Mouse (Mus musculus): ENCODE measurements around the gene Slc36a1. TPM values are rescaled to one million over a fixed set of nuclear protein-coding genes. Genes with fewer than 3 reads are reported as not detected.

The Slc36a1 gene
- total RNA-seq, 2 experiments from 2014 or later: 12.1 to 13.7 TPM

GRCm38 (mm10) chr11:55204602-55205001 lies 452 bp downstream of the Slc36a1 start:
- intact Hi-C loops (cut with DNase I): loop anchor here (1.0 to 5.0 kb wide), 4 partner anchors 33 to 243 kb away; no protein-coding TSS in a partner anchor
- peak; percentile 31 to 34 for DNase-seq

- intact Hi-C loops (cut with DNase I): no loop called here
- DNase-seq: no peak
Measured at GRCm38 (mm10) chr11:55208001-55208690, 4.0 kb downstream of the Slc36a1 start.

DNA sequence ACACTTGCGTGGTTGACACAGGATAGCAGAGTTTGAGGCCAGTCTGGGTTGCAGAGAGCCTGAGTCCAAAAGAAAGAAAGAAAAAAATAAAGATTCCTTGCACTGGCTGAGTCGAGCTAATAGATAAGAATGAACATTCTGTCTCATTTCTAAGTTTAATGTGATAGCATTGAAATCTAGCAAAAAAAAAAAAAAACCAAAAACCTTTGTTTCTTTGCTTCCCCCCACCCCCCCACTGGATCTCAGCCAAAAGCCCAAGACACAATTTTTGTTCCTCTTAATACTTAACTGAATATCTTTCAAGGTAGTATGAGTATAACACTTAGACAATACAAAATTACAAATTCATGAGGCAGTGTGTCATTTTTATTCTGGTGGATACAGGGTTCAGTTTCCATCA lies 4.9 kb downstream of the Slc36a1 start:
- intact Hi-C loops (cut with DNase I): no loop called here
- no peak for DNase-seq

- DNase-seq: no peak
- intact Hi-C loops (cut with DNase I): no loop called here
Measured at GRCm38 (mm10) chr11:55209626-55210353, 5.6 kb downstream of the Slc36a1 start.

DNA sequence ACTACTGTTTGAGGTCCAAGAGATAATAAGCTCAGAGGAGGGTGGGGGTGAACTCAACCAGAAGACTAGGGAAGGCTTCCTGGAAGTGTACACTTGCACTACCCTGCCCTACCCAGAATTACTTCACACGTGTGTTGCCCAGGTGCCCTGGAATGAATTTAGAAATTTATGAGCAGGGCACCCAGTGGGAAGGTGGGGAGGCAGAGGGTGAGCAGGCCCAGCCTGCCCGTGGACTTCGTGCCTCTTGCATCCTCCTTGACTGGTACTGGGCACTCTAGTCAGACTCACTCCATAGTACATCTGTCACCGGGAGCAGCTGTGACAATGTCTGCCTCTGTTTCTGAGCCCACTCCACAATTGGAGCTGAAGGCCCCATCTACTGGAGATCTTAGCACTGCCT lies 9.4 kb downstream of the Slc36a1 start:
- DNase-seq: no peak
- intact Hi-C loops (cut with DNase I): no loop called here

GRCm38 (mm10) chr11:55214161-55214560 lies 10.0 kb downstream of the Slc36a1 start:
- intact Hi-C loops (cut with DNase I): no loop called here
- DNase-seq: no peak

DNA sequence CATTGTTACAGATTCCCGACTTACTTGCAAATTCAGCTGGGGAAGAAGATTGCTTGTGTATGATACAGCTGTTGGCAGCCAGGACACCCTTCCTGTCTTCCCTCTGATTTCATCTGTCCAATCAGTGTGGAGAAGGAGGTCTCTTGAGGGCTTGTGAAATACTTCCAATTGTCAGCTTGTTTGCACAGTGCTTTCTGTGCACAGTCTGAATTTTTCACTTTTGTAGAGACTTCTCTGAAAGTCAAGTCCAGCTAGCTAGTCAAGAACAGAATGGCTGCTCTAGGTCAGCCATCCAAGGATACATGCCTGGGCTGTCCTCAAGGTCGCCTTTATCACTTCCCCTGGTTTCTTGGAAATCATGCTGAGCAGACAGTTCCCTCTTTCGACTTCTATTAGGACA lies 10.8 kb downstream of the Slc36a1 start:
- intact Hi-C loops (cut with DNase I): no loop called here
- no peak for DNase-seq

GRCm38 (mm10) chr11:55216061-55216460 lies 11.9 kb downstream of the Slc36a1 start:
- intact Hi-C loops (cut with DNase I): no loop called here
- DNase-seq: no peak

GRCm38 (mm10) chr11:55216830-55217229 lies 12.7 kb downstream of the Slc36a1 start:
- no peak for DNase-seq
- intact Hi-C loops (cut with DNase I): no loop called here

GRCm38 (mm10) chr11:55217418-55217817 lies 13.3 kb downstream of the Slc36a1 start:
- DNase-seq: no peak
- intact Hi-C loops (cut with DNase I): no loop called here

DNA sequence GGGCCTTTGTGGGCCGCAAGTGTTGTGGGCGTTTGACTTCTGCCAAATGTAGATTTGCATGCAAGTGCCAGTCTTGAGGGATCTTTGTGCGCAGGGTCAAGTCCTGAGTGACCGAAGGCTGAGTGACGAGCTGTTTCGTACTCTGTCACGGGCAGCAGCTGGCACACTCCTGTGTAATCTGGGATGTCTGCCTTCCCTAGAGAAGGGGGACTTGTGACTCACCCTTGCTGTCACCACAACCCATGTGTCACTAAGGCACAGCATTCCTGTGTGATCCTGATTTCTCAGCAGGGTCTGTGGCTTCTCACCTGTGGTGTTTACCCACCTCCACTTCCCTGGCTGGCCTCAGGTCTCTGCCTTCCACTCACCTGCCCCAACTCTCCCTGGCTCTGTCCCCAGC lies 13.7 kb downstream of the Slc36a1 start:
- DNase-seq: no peak

GRCm38 (mm10) chr11:55218473-55218872 lies 14.3 kb downstream of the Slc36a1 start:
- intact Hi-C loops (cut with DNase I): no loop called here
- DNase-seq: no peak

More for the DNA sequence above, 13.7 kb downstream of the Slc36a1 start:
- intact Hi-C loops (cut with DNase I): no loop called here

GRCm38 (mm10) chr11:55221306-55221705 lies 17.2 kb downstream of the Slc36a1 start:
- intact Hi-C loops (cut with DNase I): no loop called here
- DNase-seq: no peak

- DNase-seq: no peak
- intact Hi-C loops (cut with DNase I): no loop called here
Measured at GRCm38 (mm10) chr11:55231034-55231433, 26.9 kb downstream of the Slc36a1 start.

DNA sequence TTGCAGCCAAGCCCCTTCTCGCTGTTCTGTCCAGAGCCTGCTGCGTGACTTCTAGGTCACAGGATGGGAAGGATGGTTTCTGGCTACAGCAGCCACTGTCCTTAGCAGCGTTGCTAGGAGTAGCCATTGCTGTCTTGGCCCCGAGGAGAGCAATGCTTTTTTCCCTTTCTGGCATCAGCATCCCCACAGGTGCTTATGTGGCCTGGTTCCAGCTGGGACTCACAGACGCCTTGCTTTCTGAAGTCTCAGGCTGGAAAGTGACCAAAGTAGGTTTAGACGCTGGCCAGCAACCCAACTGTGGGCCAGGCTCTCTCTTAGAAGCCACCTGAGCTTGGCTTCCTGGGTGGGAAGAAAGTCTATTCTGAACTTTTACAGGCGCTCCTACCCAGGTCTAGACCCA lies 30.1 kb downstream of the Slc36a1 start:
- intact Hi-C loops (cut with DNase I): no loop called here
- no peak for DNase-seq

DNA sequence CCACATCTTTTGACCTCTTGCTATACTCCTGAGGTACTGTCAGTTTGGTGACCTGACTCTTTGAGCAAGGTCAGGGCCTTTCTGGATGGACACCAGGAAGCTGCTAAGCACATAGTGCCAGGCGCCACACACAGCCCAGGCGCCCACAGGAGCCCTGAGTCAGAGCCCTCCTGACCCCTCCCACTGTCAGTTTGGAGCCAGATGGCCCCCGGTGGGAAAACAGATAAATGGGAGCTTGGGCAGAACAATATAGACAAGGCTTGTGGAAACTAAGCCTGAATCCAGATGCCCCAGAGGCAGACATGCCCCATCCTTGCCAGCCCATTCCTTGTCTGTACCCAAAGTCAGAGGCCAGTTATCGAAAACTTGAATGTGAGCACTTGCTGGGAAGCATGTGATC lies 30.6 kb downstream of the Slc36a1 start:
- intact Hi-C loops (cut with DNase I): loop anchor here (5.0 kb wide), 2 partner anchors 32 to 72 kb away; partner anchors contain the start of gene Slc36a1
- DNase-seq: no peak

- intact Hi-C loops (cut with DNase I): loop anchor here (5.0 kb wide), 2 partner anchors 35 to 75 kb away; partner anchors contain the start of gene Slc36a1
- DNase-seq: no peak
Measured at GRCm38 (mm10) chr11:55236815-55237214, 32.7 kb downstream of the Slc36a1 start.

GRCm38 (mm10) chr11:55239496-55239895 lies 35.3 kb downstream of the Slc36a1 start:
- intact Hi-C loops (cut with DNase I): loop anchor here (5.0 kb wide), 2 partner anchors 37 to 77 kb away; partner anchors contain the start of gene Slc36a1

DNA sequence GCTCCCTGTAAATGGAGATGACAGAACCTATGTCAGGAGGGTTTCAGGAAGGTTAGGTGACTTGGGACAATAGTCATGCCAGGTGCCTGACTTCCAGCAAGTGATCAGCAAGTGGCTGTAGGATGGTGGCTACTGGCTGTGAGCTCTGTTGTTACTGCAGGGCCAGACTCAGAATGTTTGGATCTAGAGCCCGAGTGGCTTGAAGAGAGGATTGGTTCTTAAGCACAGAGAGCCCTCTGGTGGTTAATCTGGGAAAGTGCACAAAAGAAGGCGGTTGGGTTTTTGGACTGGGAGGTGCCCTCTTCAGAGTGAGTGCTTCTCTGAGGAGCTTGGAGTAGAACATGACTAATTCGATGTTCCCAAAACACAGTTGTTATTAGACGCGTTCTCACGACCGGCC lies 36.4 kb downstream of the Slc36a1 start:
- peak; percentile 60 to 76 for DNase-seq
- intact Hi-C loops (cut with DNase I): no loop called here

More at GRCm38 (mm10) chr11:55239496-55239895, 35.3 kb downstream of the Slc36a1 start:
- no peak for DNase-seq

GRCm38 (mm10) chr11:55250527-55250926 lies 46.4 kb downstream of the Slc36a1 start:
- DNase-seq: no peak
- intact Hi-C loops (cut with DNase I): loop anchor here (5.0 kb wide), 1 partner anchor 48 kb away; the partner anchor contains the start of gene Slc36a1

DNA sequence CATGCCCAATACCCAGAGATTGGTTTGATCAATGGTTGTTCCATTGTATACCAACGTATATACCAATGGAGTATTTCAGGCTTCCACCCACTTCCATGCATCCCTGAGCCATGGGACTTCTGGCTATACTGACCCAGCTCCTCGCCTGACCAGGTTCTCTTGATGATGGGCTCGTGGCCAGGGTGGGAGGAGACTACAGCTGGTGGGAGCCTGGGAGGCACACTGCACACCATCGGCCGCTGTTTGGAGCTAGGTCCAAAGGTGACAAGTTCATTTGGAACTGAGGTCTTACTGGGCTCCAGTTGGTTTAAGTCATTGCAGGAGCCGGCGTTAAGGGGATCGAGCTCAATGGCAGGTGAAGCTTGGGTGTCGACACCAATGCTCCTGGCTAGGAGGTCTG lies 49.2 kb downstream of the Slc36a1 start:
- intact Hi-C loops (cut with DNase I): loop anchor here (5.0 kb wide), 1 partner anchor 51 kb away; the partner anchor contains the start of gene Slc36a1
- no peak for DNase-seq
